Mouse (Mus musculus) kidney, adult 11 months (tissue): ENCODE data around the gene Slmap.
A peak's percentile ranks its signal among the peaks of the same experiment; 100 is the strongest.
"Not testable (repeated sequence)": the region's sequence is repeated elsewhere in the genome, so short reads cannot be mapped to it uniquely, and the experiment has no call there.

Source experiments
- DNase-seq: peaks from one replicate; pipeline ENCODE4 v3.0.0; 2022

Gene Slmap

DNA sequence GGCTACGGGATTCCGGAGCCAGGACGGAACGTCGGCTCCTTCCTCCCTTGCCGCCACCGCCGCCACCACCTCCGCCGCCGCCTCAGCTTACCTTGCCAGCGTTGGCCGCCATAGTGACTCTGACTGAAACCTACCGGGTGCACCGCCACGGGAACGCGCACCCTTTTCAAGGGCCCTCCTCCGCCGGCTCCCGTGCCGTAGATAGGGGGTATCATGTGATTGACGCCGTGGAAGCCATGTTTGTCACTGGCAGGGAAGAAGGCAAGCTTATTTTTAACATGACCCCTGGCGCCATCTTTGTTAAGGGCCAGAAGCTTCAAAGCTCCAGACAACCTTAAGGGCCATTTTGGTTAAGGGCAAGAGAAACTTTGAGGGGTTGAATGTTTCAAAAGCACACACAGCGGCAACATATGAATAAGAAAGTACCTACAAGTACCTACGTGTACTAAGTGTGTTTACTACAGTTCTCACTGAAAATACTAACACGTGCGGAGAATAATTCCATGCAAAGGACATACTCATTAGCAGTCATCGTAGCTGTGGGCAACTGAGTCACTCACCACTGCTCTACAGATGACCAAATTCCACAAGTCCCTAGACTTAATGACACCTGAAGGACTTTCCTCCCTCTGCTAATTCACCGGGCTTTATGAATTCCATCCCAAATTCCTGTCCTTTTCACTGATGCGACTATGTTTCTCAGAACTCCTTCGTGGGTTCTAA is at the start of gene Slmap:
TSS of gene Slmap (minus strand) at position 175 of the 723 bp plus-strand sequence.
- peak; percentile 98 for DNase-seq

DNA sequence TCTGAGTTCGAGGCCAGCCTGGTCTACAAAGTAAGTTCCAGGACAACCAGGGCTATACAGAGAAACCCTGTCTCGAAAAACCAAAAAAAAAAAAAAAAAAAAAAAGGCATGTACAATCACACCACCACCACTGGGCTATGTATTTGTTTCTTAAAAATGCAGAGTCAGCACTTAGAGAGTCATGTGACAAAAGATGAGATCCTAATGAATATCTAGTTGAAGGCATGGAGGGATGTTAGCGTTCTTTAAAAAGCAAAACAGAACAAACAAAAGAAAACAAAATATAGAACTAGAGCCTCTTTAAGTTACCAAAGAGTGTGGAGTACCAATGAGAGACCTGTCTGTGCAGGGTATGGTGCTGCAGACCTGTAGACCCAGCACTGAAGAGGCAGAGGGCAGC is 48.9 kb upstream of the Slmap start:
- DNase-seq: no peak

GRCm38 (mm10) chr14:26579346-26580343 is 44.9 kb upstream of the Slmap start:
- peak; percentile 88 for DNase-seq

- DNase-seq: peak; percentile 22
Observed at GRCm38 (mm10) chr14:26578791-26579191, 44.1 kb upstream of the Slmap start.

GRCm38 (mm10) chr14:26576255-26576780 is 41.6 kb upstream of the Slmap start:
- peak; percentile 27 for DNase-seq

DNA sequence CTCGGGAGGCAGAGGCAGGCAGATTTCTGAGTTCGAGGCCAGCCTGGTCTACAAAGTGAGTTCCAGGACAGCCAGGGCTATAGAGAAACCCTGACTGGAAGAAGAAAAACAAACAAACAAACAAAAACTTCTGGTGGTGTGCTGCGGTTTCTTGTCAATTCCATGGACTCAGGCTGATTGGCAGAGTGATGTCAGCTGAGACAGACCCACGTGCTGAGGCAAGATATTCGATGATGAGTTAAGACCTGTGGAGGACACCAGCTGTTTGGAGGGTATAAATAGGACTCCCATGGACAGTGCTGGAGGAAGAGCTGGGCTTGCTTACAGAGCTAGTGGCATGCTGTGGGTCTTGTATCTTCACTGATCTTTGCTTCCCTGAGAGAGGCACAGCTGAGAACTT is 38.8 kb upstream of the Slmap start, which contains the start of gene Dennd6a:
TSS of gene Dennd6a (plus strand) at position 301 of the 400 bp plus-strand sequence.
- not testable (repeated sequence) for DNase-seq

- DNase-seq: peak; percentile 31
Observed at GRCm38 (mm10) chr14:26571951-26572675, 37.4 kb upstream of the Slmap start.

DNA sequence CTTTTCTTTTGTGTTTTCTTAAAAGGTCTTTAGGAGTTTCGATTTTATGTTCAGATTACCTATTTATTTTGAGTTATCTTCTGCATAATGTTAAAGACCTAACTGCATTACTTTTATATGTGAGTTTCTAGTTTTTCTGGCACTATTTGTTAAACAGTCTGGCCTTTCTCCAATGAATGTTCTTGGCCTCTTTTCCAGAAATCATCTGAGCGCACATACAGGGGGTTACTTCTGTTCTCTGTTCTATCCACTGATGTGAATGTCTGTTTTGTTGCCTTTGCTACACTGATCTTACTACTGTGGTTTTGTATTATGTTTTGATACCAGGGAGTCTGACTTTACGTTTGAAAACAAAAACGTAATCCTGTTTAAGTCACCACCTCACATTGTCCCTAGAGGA is 35.1 kb upstream of the Slmap start:
- no peak for DNase-seq

DNA sequence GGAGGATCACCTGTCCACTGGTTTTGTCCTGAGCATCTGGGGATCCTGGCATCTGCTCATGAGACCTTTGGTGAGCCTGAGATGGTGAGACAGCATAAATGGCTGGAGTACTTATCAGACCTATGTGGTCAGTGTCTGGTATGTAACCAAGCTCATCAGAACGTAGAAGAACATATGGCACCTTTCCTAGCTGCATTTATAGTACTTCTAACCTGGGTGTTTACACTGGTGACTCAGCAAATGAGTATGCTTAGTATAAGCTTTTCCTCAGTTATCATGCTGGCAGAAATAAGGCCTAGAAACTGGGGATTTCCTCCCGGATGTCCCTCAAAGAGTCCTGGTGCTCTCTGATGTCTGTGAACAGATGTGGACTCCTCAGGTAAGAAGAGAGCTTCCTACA is 27.5 kb upstream of the Slmap start:
- no peak for DNase-seq

GRCm38 (mm10) chr14:26558536-26558935 is 23.8 kb upstream of the Slmap start:
- DNase-seq: no peak

- peak; percentile 43 for DNase-seq
Observed at GRCm38 (mm10) chr14:26557581-26557980, 22.9 kb upstream of the Slmap start.

DNA sequence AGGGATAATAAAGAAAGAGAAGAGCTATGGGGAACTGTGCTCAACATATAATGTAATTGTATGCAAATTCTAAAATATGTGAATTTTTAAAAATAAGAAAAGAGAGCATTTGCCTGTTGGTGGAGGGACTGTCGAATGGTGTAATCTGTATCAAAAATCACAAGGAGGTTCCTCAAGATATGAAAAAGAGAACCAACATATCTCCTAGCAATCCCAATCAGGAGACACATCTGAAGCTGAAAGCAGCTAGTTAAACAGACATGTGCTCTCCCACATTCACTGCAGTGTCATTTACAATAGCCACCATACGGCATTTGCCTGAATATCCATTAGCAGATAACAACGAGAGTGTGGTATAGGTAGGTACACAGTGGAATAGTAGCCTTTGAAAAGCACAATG is 18.1 kb upstream of the Slmap start:
- DNase-seq: no peak

GRCm38 (mm10) chr14:26552441-26552840 is 17.7 kb upstream of the Slmap start:
- DNase-seq: no peak

DNA sequence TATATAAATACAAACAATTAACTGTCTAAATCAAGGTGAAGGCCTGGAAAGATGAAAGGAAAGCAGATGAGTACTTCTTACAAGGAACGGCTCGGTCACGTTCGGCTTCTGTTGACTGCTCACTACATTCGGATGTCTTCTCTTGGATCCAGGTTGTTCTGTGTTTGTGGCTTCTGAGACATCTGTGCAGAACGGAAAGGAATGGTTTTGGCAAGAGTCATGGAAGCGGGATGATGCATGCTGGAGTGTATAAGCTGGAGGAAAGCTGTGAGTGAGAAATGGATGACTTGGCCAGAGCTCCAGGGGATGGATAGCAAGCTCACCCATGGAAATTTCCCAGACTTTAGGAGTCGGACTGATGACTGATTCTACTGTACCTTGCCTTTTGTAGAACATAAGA is 16.0 kb upstream of the Slmap start:
- no peak for DNase-seq

DNA sequence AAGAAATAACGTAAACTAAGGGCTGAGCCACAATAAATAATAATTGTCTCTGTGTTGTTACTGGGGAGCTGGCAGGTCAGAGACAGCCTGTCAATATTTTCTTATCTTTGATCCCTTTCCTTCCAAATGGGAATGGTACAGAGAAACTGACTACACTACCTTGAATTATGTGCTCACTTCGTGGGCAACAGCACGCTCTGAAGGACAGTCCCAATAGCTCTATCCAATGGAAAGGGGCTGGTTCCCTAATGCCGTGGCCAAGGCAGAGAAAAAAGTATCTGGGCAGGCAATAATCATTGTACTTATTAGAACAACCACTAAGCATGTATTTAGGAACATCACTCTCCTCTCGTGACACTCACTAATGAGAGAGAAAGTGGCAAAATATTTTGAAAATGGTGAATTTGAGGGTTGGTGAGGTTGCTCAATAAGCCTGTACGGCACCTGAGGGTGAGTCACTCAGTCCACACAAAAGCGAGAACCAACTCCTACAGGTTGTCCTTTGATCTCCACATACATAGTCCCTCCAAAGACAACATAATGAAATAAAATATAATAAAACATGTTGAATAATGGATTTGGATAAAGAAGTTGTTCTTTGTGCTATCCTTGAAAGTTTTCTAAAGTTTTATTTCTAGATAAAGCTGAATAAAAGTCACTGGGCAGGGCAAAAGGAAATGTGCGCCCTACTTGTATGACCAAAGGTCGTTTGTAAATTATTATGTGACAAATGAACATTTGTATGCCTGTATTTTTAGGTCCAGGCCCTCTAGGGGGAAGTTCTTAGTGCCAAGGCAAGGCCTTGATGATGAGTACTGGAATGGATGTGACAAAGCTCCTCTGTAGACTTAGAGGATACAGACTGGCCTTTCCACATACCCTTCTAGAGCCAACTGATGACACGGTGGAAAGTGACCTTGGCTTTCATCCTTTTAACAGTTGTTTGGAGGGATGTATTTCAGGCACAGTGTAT is 13.1 kb upstream of the Slmap start:
- DNase-seq: no peak

- DNase-seq: no peak
Observed at GRCm38 (mm10) chr14:26542136-26542535, 7.4 kb upstream of the Slmap start.

- no peak for DNase-seq
Observed at GRCm38 (mm10) chr14:26540577-26540976, 5.8 kb upstream of the Slmap start.

DNA sequence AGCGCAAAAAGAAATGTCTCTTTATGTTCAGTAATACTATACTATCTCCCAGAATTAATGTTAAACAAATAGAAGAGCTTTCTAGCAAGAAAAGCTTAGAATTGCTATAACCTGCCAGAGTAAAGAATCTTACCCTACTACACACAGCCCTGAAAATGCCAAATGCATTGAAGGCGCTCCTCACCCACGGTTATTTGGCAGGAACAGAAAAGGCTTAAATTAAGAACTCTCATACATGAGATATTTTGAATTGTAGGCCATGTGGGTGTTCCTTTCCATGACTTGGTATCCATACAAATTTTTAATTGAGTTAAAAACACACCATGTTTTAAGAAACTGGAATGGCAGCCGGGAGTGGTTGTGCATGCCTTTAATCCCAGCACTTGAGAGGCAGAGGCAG is 4.5 kb upstream of the Slmap start:
- DNase-seq: no peak

GRCm38 (mm10) chr14:26533821-26534756 is 642 bp downstream of the Slmap start:
- no peak for DNase-seq

DNA sequence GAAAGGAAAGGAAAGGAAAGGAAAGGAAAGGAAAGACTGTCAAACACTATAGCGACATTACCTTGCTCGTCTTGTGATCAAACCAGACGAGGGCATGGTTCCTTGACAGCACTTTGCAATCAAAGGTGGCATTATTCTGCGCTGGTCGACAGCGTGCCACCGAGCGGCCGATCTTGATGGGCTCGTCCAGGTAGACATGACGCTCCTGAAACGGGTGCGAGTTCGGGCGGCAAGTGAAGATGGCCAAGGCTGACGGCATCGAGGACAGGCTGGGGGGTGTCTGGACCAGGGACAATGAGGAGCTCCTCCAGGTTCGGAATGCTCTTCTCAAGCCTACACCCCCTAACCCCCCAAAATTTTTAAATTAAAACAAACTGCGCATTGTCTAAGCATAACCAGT is 1.5 kb downstream of the Slmap start:
- DNase-seq: no peak
